ENCODE assay signal across 18 mouse cellular contexts in genomic region chr9:63746980-63747379, GRCm38 (mm10). TPM values are rescaled to one million over a fixed set of nuclear protein-coding genes. Genes with fewer than 3 reads are reported as not detected.
DNase-seq lines count a peak whose midpoint lies in the region; ATAC-seq and TF ChIP-seq lines count a peak whose summit lies in the region.
"Had no signal": no experiment of that assay in that cellular context is flagged by ENCODE, and none has a peak within 500 bp of the region (broad histone marks: within the 10 kb centered on the region; RNA-seq: fewer than 3 reads in every experiment).

No protein-coding gene starts in this region.

- ATAC-seq in liver, embryonic 13.5 days (ENCODE audit: low read depth) = no peak
- no peak for ATAC-seq in liver, embryonic 12.5 days
- ATAC-seq in CD4-positive, CD25-positive, alpha-beta regulatory T cell, adult 4 months = no peak
- ATAC-seq: forebrain, embryonic 15.5 days had no signal

- no peak overlapping the region for H3K4me2 ChIP-seq in liver, embryonic 13.5 days
- no peak overlapping the region for H3K4me2 ChIP-seq in liver, embryonic 12.5 days
- H3K4me2 ChIP-seq: forebrain, embryonic 15.5 days; neural tube, embryonic 15.5 days had no signal

- H3K36me3 ChIP-seq in heart, embryonic 10.5 days = no peaks in the 10 kb centered on the region
- H3K36me3 ChIP-seq in kidney, adult 2 months (ENCODE audit: control insufficient read depth, insufficient read depth, low read length) = no peaks in the 10 kb centered on the region
- no peaks in the 10 kb centered on the region for H3K36me3 ChIP-seq in liver, embryonic 13.5 days
- no peaks in the 10 kb centered on the region for H3K36me3 ChIP-seq in liver, embryonic 12.5 days
- H3K36me3 ChIP-seq: forebrain, embryonic 15.5 days; G1E; neural tube, embryonic 15.5 days had no signal

- intact Hi-C loops in heart, postnatal 10 days (cut with DNase I) = no loop called here

- 0 out of 2 replicates have a peak overlapping the region, but pooled peaks have one; percentile 41 for H3K9ac ChIP-seq in liver, embryonic 13.5 days
- no peak overlapping the region for H3K9ac ChIP-seq in liver, embryonic 12.5 days
- H3K9ac ChIP-seq: forebrain, embryonic 15.5 days; neural tube, embryonic 15.5 days had no signal

- H3K4me1 ChIP-seq in heart, embryonic 10.5 days = peaks cover 96% of the 10 kb centered on the region
- peaks cover 64% of the 10 kb centered on the region for H3K4me1 ChIP-seq in kidney, adult 2 months (ENCODE audit: control insufficient read depth, insufficient read depth, low read length)
- H3K4me1 ChIP-seq in liver, embryonic 13.5 days (replicated peaks) = peaks cover 94% of the 10 kb centered on the region
- peaks cover 95% of the 10 kb centered on the region for H3K4me1 ChIP-seq in liver, embryonic 12.5 days
- H3K4me1 ChIP-seq in embryonic fibroblast, embryonic 13.5 days (ENCODE audit: control insufficient read depth, insufficient read depth, low read length) = peaks cover 49% of the 10 kb centered on the region

- DNase-seq in heart, embryonic 10.5 days (ENCODE audit: low spot score) = no peak
- no peak for DNase-seq in heart, postnatal 10 days
- DNase-seq in kidney, adult 2 months = no peak
- DNase-seq in kidney, adult 18-20 months = no peak
- DNase-seq in liver, embryonic 13.5 days = no peak
- DNase-seq: cerebellum, adult 11 months; cerebellum, adult 9-11 months; gastrocnemius, postnatal 10 days; thymus, adult 18-20 months had no signal

- H3K27ac ChIP-seq in heart, embryonic 10.5 days = peak overlapping the region; percentile 83
- peak overlapping the region; percentile 61; the same call in 1 of the 2 replicates for H3K27ac ChIP-seq in kidney, adult 2 months (ENCODE audit: insufficient read depth, low read depth, low read length)
- no peak overlapping the region for H3K27ac ChIP-seq in liver, embryonic 13.5 days
- H3K27ac ChIP-seq in liver, embryonic 12.5 days = no peak overlapping the region
- H3K27ac ChIP-seq in embryonic fibroblast, embryonic 13.5 days (ENCODE audit: insufficient read depth, low read length) = peak overlapping the region; percentile 60
- H3K27ac ChIP-seq: forebrain, embryonic 15.5 days; hindbrain, postnatal 0 days; macrophage; neural tube, embryonic 15.5 days had no signal

- no peaks in the 10 kb centered on the region for H3K27me3 ChIP-seq in heart, embryonic 10.5 days (ENCODE audit: insufficient read depth, poor library complexity, severe bottlenecking)
- no peaks in the 10 kb centered on the region for H3K27me3 ChIP-seq in kidney, adult 2 months (replicated peaks; ENCODE audit: control insufficient read depth, insufficient read depth, low read length)
- H3K27me3 ChIP-seq in liver, embryonic 13.5 days = no peaks in the 10 kb centered on the region
- H3K27me3 ChIP-seq in liver, embryonic 12.5 days (replicated peaks) = no peaks in the 10 kb centered on the region
- H3K27me3 ChIP-seq: neural tube, embryonic 15.5 days; Patski had no signal

- no peak overlapping the region for H3K4me3 ChIP-seq in heart, embryonic 10.5 days
- H3K4me3 ChIP-seq in kidney, adult 2 months (ENCODE audit: insufficient read depth, low read depth, low read length) = no peak overlapping the region
- no peak overlapping the region for H3K4me3 ChIP-seq in liver, embryonic 13.5 days (replicated peaks)
- H3K4me3 ChIP-seq in liver, embryonic 12.5 days = no peak overlapping the region
- H3K4me3 ChIP-seq in embryonic fibroblast, embryonic 13.5 days (ENCODE audit: insufficient read depth, low read length) = no peak overlapping the region
- H3K4me3 ChIP-seq: forebrain, embryonic 15.5 days; neural tube, embryonic 15.5 days had no signal

- 88% methylated on average over 3 of the region's 3 CpGs for WGBS in heart, embryonic 10.5 days
- 97% methylated on average over 3 of the region's 3 CpGs for WGBS in kidney, adult 2 months
- 82% methylated on average over 3 of the region's 3 CpGs for WGBS in liver, embryonic 13.5 days (ENCODE audit: insufficient replicate concordance)
- 72% methylated on average over 3 of the region's 3 CpGs for WGBS in liver, embryonic 12.5 days (ENCODE audit: insufficient replicate concordance)

- no peak for TF ChIP-seq CTCF in kidney, adult 2 months (conservative IDR thresholded peaks at IDR 0.05; ENCODE audit: insufficient read depth, insufficient read length, low read depth, low read length)
- TF ChIP-seq CTCF in embryonic fibroblast, embryonic 13.5 days (IDR thresholded peaks at IDR 0.05; ENCODE audit: borderline replicate concordance, insufficient read depth, low read length) = no peak

- no peak for TF ChIP-seq POLR2A in kidney, adult 2 months (IDR thresholded peaks at IDR 0.05; ENCODE audit: low read depth, low read length)
- TF ChIP-seq POLR2A in embryonic fibroblast, embryonic 13.5 days (IDR thresholded peaks at IDR 0.05; ENCODE audit: low read depth, low read length) = no peak

- no peaks in the 10 kb centered on the region for H3K9me3 ChIP-seq in heart, embryonic 10.5 days
- H3K9me3 ChIP-seq in liver, embryonic 13.5 days (replicated peaks) = no peaks in the 10 kb centered on the region
- no peaks in the 10 kb centered on the region for H3K9me3 ChIP-seq in liver, embryonic 12.5 days (replicated peaks)
- H3K9me3 ChIP-seq: forebrain, embryonic 15.5 days; G1E; neural tube, embryonic 15.5 days had no signal

RNA-seq across cellular contexts. Expression of gene Smad3, which starts 10.8 kb away (rescaled TPM):
- polyA plus RNA-seq in heart, embryonic 10.5 days (2016; fragmentation: Nextera tagmentation; extraction: Ambion mirVana) = 15.2 and 20.0 TPM in 2 replicates
- total RNA-seq in heart, postnatal 10 days (2021) = 10 to 100 TPM; 17.0 to 22.6 TPM
- 33.5 and 37.0 TPM in 2 replicates for polyA plus RNA-seq in kidney, adult 2 months (2012; rRNA removed)
- 2.7 and 3.0 TPM in 2 replicates for polyA plus RNA-seq in liver, embryonic 13.5 days (2015; fragmentation: Nextera tagmentation; extraction: Ambion mirVana)
- 5.8 and 7.2 TPM in 2 replicates for polyA plus RNA-seq in liver, embryonic 12.5 days (2016; fragmentation: Nextera tagmentation; extraction: Ambion mirVana)
- polyA plus RNA-seq in embryonic fibroblast, embryonic 13.5 days (2011; ENCODE audit: insufficient read length, low read depth, missing spikeins) = 49.5 and 52.4 TPM in 2 replicates
- 10 to 100 TPM; 15.6 to 36.9 TPM for polyA plus RNA-seq in CD4-positive, CD25-positive, alpha-beta regulatory T cell, adult 4 months (2017; shearing (Covaris generic))

Comparison
In these comparisons a context has a peak if more than half of its experiments do, and no peak if none do; other contexts are left out.
1. H3K27ac ChIP-seq: peak in heart, embryonic 10.5 days (single experiment), kidney, adult 2 months (single experiment) and embryonic fibroblast, embryonic 13.5 days (single experiment); none in liver, embryonic 13.5 days (single experiment) and liver, embryonic 12.5 days (single experiment).